11 mouse cellular contexts compared by ENCODE assay signal in genomic region chr5:142376071-142376470, GRCm38 (mm10). TPM values are rescaled to one million over a fixed set of nuclear protein-coding genes. Genes with fewer than 3 reads are reported as not detected.
DNase-seq lines count a peak whose midpoint lies in the region; ATAC-seq lines count a peak whose summit lies in the region.
"Had no signal": no experiment of that assay in that cellular context is flagged by ENCODE, and none has a peak within 500 bp of the region (broad histone marks: within the 10 kb centered on the region; RNA-seq: fewer than 3 reads in every experiment).

No protein-coding gene starts in this region.

- no peaks in the 10 kb centered on the region for H3K27me3 ChIP-seq in splenic B cell, adult 2 months (ENCODE audit: control insufficient read depth, insufficient read depth, low read length, poor library complexity, severe bottlenecking)
- H3K27me3 ChIP-seq: liver, embryonic 15.5 days had no signal

- peak; percentile 55 for DNase-seq in right cerebral cortex, adult 18-20 months
- DNase-seq in right cerebral cortex, postnatal 14 days = no peak
- DNase-seq in lung, postnatal 4 days = peak; percentile 39 to 46
- DNase-seq in splenic B cell, adult 2 months (ENCODE audit: low read depth, low spot score) = peak; percentile 92
- no peak for DNase-seq in kidney, postnatal 36 days
- no peak for DNase-seq in thymus, postnatal 4 days
- DNase-seq: cerebellum, postnatal 10 days; heart, postnatal 36 days had no signal

- peak; percentile 46 for ATAC-seq in activated CD4-positive, CD25-positive, alpha-beta regulatory T cell, adult 4 months
- ATAC-seq: forebrain, embryonic 16.5 days had no signal

- no peaks in the 10 kb centered on the region for H3K36me3 ChIP-seq in splenic B cell, adult 2 months (ENCODE audit: control insufficient read depth, insufficient read depth, low read length, poor library complexity, severe bottlenecking)
- H3K36me3 ChIP-seq: liver, embryonic 15.5 days had no signal

RNA-seq across cellular contexts. Expression of gene Foxk1, which starts 25.2 kb away (rescaled TPM):
- polyA plus RNA-seq in activated CD4-positive, CD25-positive, alpha-beta regulatory T cell, adult 4 months (2017; shearing (Covaris generic)) = 10 to 100 TPM in 1 of 2 experiments, 1 to 10 TPM in 1; 9.4 to 13.3 TPM

Comparison
In these comparisons a context has a peak if more than half of its experiments do, and no peak if none do; other contexts are left out.
1. DNase-seq: peak in right cerebral cortex, adult 18-20 months (single experiment), lung, postnatal 4 days (2 of 2) and splenic B cell, adult 2 months (single experiment); none in right cerebral cortex, postnatal 14 days (single experiment), kidney, postnatal 36 days (0 of 2) and thymus, postnatal 4 days (single experiment).